Mouse (Mus musculus) heart, postnatal 0 days (tissue): Measurements from ENCODE around the gene Lmnb2. TPM values are rescaled to one million over a fixed set of nuclear protein-coding genes. Genes with fewer than 3 reads are reported as not detected.

Experiments used
- ATAC-seq: fragments of 200-750 bp; cut with Nextera tagmentation; 2 replicates; pipeline ENCODE4 v1.8.0; 2017; ENCODE audit warnings: low read depth, moderate number of reproducible peaks, moderate library complexity; ENCODE audit not compliant: insufficient read depth
- DNase-seq: peaks from one replicate; pipeline ENCODE4 v3.0.0-alpha.2; 2016; ENCODE audit warnings: low spot score
- H3K27ac ChIP-seq: fragments of 300-500 bp; sonication (generic); 2 replicates; pipeline ENCODE4 v1.5.1; 2014; ENCODE audit warnings: low read depth, mild to moderate bottlenecking
- H3K27me3 ChIP-seq: fragments of 300-500 bp; sonication (generic); 2 replicates; pipeline ENCODE4 v1.6.1; 2014; ENCODE audit warnings: low read length, mixed read lengths; ENCODE audit not compliant: control insufficient read depth, insufficient read depth
- H3K36me3 ChIP-seq: fragments of 300-500 bp; sonication (generic); replicated peaks from 2 replicates; pipeline ENCODE4 v1.6.1; 2014; ENCODE audit warnings: low read length, mixed read lengths; ENCODE audit not compliant: control insufficient read depth, insufficient read depth
- H3K4me1 ChIP-seq: fragments of 300-500 bp; sonication (generic); 2 replicates; pipeline ENCODE4 v1.6.1; 2014; ENCODE audit warnings: antibody characterized with exemption; ENCODE audit not compliant: control insufficient read depth, insufficient read depth
- H3K4me2 ChIP-seq: fragments of 300-500 bp; sonication (generic); 2 replicates; pipeline ENCODE4 v1.6.1; 2014; ENCODE audit warnings: low read depth, mild to moderate bottlenecking, low read length, moderate library complexity
- H3K4me3 ChIP-seq: fragments of 300-500 bp; sonication (generic); 2 replicates; pipeline ENCODE4 v1.5.1; 2014; ENCODE audit warnings: low read depth, low read length
- H3K9ac ChIP-seq: fragments of 300-500 bp; sonication (generic); replicated peaks from 2 replicates; pipeline ENCODE4 v1.6.1; 2014; ENCODE audit warnings: low read depth, low read length, mixed read lengths
- H3K9me3 ChIP-seq: fragments of 300-500 bp; sonication (generic); replicated peaks from 2 replicates; pipeline ENCODE4 v1.6.1; 2016; ENCODE audit warnings: low read length; ENCODE audit not compliant: control insufficient read depth
- CTCF ChIP-seq: IDR thresholded peaks from 2 replicates; pipeline ENCODE4 v1.5.1; 2016; ENCODE audit warnings: antibody characterized with exemption, control low read depth, low read depth
- EP300 ChIP-seq: IDR thresholded peaks from 2 replicates; pipeline ENCODE4 v1.6.1; 2016; ENCODE audit warnings: antibody characterized with exemption, low read depth
- WGBS: fragments of 180-500 bp; shearing (Covaris S2); extraction: QIAGEN DNeasy Blood & Tissue Kit; methylation state at CpG from one replicate; pipeline ENCODE4 v1.1.7; 2014; 5-methylcytosine and 5-hydroxymethylcytosine counted together
- polyA plus RNA-seq: library from polyadenylated mRNA; unstranded; fragments of >200 nt; fragmentation: Nextera tagmentation; extraction: Ambion mirVana; gene quantifications from 2 replicates; pipeline ENCODE4 v1.2.1, GENCODE M21; 2015
- total RNA-seq: library from RNA; depleted of rRNA; stranded (reverse); fragments of >200 nt; gene quantifications from 2 replicates; pipeline ENCODE4 v1.2.3, GENCODE M21; 2014; ENCODE audit warnings: low replicate concordance

The Lmnb2 gene
- total and polyA plus RNA-seq, 2 experiments from 2014 or later = 9.1 to 13.9 TPM

GRCm38 (mm10) chr10:80962051-80962472, 44.0 kb upstream of the Lmnb2 start:
- DNase-seq = no peak
- TF ChIP-seq EP300 (no peak), CTCF (no peak)
- 52% methylated on average over 10 of the region's 10 CpGs for WGBS
- Histone ChIP-seq H3K9ac (no peak overlapping the region), H3K36me3 (no peaks in the 10 kb centered on the region), H3K27me3 (no peaks in the 10 kb centered on the region), H3K4me3 (no peak overlapping the region), H3K9me3 (no peaks in the 10 kb centered on the region), H3K4me2 (no peak overlapping the region), H3K27ac (peak overlapping the region; percentile 84), H3K4me1 (peaks cover 24% of the 10 kb centered on the region)
- ATAC-seq = no peak

GRCm38 (mm10) chr10:80960551-80961508, 42.8 kb upstream of the Lmnb2 start:
- H3K36me3 ChIP-seq = no peaks in the 10 kb centered on the region
- ATAC-seq (peak; percentile 71), DNase-seq (peak; percentile 79)
- no peak overlapping the region for H3K9ac ChIP-seq
- no peak overlapping the region for H3K4me3 ChIP-seq
- WGBS = 14% methylated on average over 12 of the region's 16 CpGs
- peak overlapping the region; percentile 84 for H3K27ac ChIP-seq
- TF ChIP-seq EP300 (no peak), CTCF (peak; percentile 40)
- H3K27me3 ChIP-seq = no peaks in the 10 kb centered on the region
- no peak overlapping the region for H3K4me2 ChIP-seq
- H3K4me1 ChIP-seq = peaks cover 24% of the 10 kb centered on the region
- no peaks in the 10 kb centered on the region for H3K9me3 ChIP-seq

DNA sequence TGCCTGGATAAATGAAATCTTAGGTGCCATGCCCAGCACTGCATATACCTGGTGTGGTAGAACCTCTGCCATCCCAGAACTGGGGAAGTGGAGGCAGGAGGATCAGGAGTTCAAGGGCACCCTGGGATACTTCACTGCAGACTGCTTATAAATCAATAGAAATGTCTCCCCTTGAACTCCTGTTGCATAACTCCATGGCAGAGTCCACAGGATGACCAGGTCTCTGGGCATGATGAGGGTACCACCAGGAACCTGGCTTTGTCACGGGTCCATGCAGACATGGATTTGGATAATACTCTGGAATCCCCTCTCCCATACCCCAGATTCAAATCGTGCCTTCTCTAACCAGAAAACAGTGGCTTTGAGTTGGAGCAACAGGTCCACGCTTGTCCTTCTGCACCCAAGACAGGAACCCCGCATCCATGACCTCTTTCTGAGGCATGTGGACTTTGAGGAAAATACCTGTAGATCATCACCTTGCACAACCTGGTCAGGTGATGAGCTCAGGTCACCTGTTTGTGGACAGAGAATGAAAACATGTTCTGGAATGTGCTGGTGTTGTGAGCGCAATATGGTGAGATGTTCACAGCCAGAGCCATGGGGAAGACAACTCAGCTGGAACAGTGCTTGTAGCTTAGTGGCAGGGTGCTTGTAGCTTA, 41.1 kb upstream of the Lmnb2 start:
- Histone ChIP-seq H3K9me3 (no peaks in the 10 kb centered on the region), H3K4me1 (peaks cover 32% of the 10 kb centered on the region), H3K4me2 (no peak overlapping the region), H3K27me3 (no peaks in the 10 kb centered on the region), H3K27ac (no peak overlapping the region), H3K9ac (no peak overlapping the region), H3K4me3 (no peak overlapping the region), H3K36me3 (no peaks in the 10 kb centered on the region)
- ATAC-seq (no peak), DNase-seq (no peak)
- TF ChIP-seq EP300 = no peak
- whole genome bisulfite sequencing = 92% methylated on average over 5 of the region's 5 CpGs

GRCm38 (mm10) chr10:80957791-80958190, 39.7 kb upstream of the Lmnb2 start:
- no peak overlapping the region for H3K4me2 ChIP-seq
- H3K27me3 ChIP-seq = no peaks in the 10 kb centered on the region
- ATAC-seq (no peak), DNase-seq (no peak)
- no peak overlapping the region for H3K4me3 ChIP-seq
- H3K9ac ChIP-seq = no peak overlapping the region
- TF ChIP-seq CTCF (no peak), EP300 (no peak)
- WGBS = 68% methylated on average over 4 of the region's 4 CpGs
- H3K36me3 ChIP-seq = no peaks in the 10 kb centered on the region
- peaks cover 19% of the 10 kb centered on the region for H3K4me1 ChIP-seq
- H3K27ac ChIP-seq = no peak overlapping the region
- H3K9me3 ChIP-seq = no peaks in the 10 kb centered on the region

- H3K36me3 ChIP-seq = no peaks in the 10 kb centered on the region
- H3K9ac ChIP-seq = no peak overlapping the region
- H3K4me1 ChIP-seq = peaks cover 16% of the 10 kb centered on the region
- ATAC-seq (no peak), DNase-seq (no peak)
- H3K4me3 ChIP-seq = no peak overlapping the region
- WGBS = 70% methylated on average over 6 of the region's 6 CpGs
- no peak for TF ChIP-seq CTCF
- TF ChIP-seq EP300 = no peak
- no peak overlapping the region for H3K4me2 ChIP-seq
- no peaks in the 10 kb centered on the region for H3K27me3 ChIP-seq
- no peak overlapping the region for H3K27ac ChIP-seq
- no peaks in the 10 kb centered on the region for H3K9me3 ChIP-seq
These were observed 38.9 kb upstream of the Lmnb2 start for GRCm38 (mm10) chr10:80956901-80957300.
